Mouse (Mus musculus) neural tube, embryonic 11.5 days (tissue): ENCODE results near the gene Cacnb4. TPM values are rescaled to one million over a fixed set of nuclear protein-coding genes. Genes with fewer than 3 reads are reported as not detected.

Source experiments
- ATAC-seq: fragments of 200-750 bp; cut with Nextera tagmentation; 2 replicates; pipeline ENCODE4 v1.8.0; 2017; ENCODE audit warnings: moderate number of reproducible peaks, mild to moderate bottlenecking, moderate TSS enrichment, moderate library complexity; ENCODE audit not compliant: insufficient read depth, low FRiP score, low TSS enrichment
- DNase-seq: peaks from one replicate; pipeline ENCODE4 v3.0.0-alpha.2; 2015; ENCODE audit warnings: low spot score
- H3K27ac ChIP-seq: fragments of 300-500 bp; sonication (generic); 2 replicates; pipeline ENCODE4 v1.5.1; 2014; ENCODE audit warnings: low read depth, mild to moderate bottlenecking, low read length
- H3K27me3 ChIP-seq: fragments of 300-500 bp; sonication (generic); 2 replicates; pipeline ENCODE4 v1.6.1; 2014; ENCODE audit warnings: mild to moderate bottlenecking, low read length, mixed read lengths; ENCODE audit not compliant: control insufficient read depth, insufficient read depth
- H3K36me3 ChIP-seq: fragments of 300-500 bp; sonication (generic); 2 replicates; pipeline ENCODE4 v1.6.1; 2014; ENCODE audit warnings: mild to moderate bottlenecking, low read length, moderate library complexity, mixed read lengths; ENCODE audit not compliant: control insufficient read depth, insufficient read depth
- H3K4me1 ChIP-seq: fragments of 300-500 bp; sonication (generic); 2 replicates; pipeline ENCODE4 v1.6.1; 2014; ENCODE audit warnings: low read length, mixed read lengths; ENCODE audit not compliant: control insufficient read depth, insufficient read depth
- H3K4me2 ChIP-seq: fragments of 300-500 bp; sonication (generic); 2 replicates; pipeline ENCODE4 v1.6.1; 2014; ENCODE audit warnings: low read depth, mild to moderate bottlenecking, moderate library complexity
- H3K4me3 ChIP-seq: fragments of 300-500 bp; sonication (generic); 2 replicates; pipeline ENCODE4 v1.5.1; 2014; ENCODE audit warnings: low read depth, low read length
- H3K9ac ChIP-seq: fragments of 300-500 bp; sonication (generic); 2 replicates; pipeline ENCODE4 v1.6.1; 2014; ENCODE audit warnings: mild to moderate bottlenecking, low read length
- H3K9me3 ChIP-seq: fragments of 300-500 bp; sonication (generic); 2 replicates; pipeline ENCODE4 v1.6.1; 2016; ENCODE audit warnings: low read length; ENCODE audit not compliant: control insufficient read depth
- WGBS: fragments of 180-500 bp; shearing (Covaris S2); extraction: QIAGEN DNeasy Blood & Tissue Kit; methylation state at CpG from one replicate; pipeline ENCODE4 v1.1.7; 2014; 5-methylcytosine and 5-hydroxymethylcytosine counted together
- polyA plus RNA-seq: library from polyadenylated mRNA; unstranded; fragments of >200 nt; fragmentation: Nextera tagmentation; extraction: Ambion mirVana; gene quantifications from 2 replicates; pipeline ENCODE4 v1.2.1, GENCODE M21; 2014

The Cacnb4 gene
- polyA plus RNA-seq, 1 experiment from 2014 or later, result 3.2 TPM

DNA sequence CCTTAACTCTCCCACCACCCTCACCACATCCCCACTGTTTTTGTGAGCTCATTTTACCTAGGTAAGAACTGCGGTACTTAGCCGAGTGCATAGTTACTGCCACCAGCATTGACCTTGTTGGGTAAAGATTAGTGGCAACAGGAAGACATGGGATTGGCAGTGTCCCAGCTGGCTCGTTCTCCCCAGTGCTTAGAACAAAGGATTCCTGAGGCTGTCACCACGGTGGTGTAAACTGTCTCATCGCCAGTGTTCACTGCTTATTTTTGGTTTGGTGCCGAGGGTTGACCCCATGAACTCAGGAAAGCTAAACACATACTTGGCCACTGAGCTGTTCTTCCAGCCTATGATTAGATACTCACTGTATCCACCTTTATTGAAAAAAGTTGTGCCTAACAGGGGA lies 238.6 kb downstream of the Cacnb4 start:
- 77% methylated on average over 6 of the region's 6 CpGs for whole genome bisulfite sequencing
- Histone ChIP-seq H3K27ac (no peak overlapping the region), H3K4me1 (no peaks in the 10 kb centered on the region)

DNA sequence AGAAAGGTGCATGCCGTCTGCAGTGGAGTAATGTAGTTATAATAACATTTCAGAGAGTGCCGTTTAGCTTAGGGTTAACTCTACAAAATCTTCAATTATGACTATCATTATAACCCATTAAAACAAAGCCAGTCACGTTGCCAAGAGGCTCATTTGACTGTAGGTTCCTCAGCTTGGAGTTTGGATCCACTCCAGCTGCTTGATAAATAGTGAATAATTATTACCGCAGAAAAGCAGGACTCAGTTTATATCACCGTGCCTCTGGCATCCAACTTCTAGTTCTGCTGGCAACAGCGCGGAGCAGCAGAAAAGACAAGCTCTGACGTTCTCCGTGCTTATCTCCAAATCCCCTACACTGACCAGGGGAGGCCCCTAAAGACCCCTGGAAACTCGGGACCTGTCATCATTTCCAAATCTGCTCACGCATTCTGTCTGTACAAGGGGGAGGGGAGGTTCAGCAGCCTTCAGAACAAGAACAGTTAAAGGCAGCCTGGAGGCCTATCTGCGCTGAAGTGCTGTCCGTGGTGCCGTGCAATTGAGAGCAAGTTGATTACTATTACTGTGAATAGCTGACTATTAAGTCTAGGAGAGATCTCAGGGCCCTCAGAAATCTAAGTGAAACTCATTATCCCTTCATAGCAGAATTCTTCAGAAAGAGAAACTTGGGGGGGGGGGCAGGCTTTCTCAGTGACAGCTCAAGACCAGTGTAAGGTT lies 240.6 kb downstream of the Cacnb4 start:
- H3K27me3 ChIP-seq, result no peaks in the 10 kb centered on the region
- WGBS, result 86% methylated on average over 14 of the region's 14 CpGs
- no peak overlapping the region for H3K4me2 ChIP-seq
- no peak overlapping the region for H3K27ac ChIP-seq
- ATAC-seq (no peak), DNase-seq (no peak)
- H3K36me3 ChIP-seq, result no peaks in the 10 kb centered on the region
- H3K9me3 ChIP-seq, result no peaks in the 10 kb centered on the region
- H3K9ac ChIP-seq, result no peak overlapping the region
- H3K4me1 ChIP-seq, result no peaks in the 10 kb centered on the region
- H3K4me3 ChIP-seq, result no peak overlapping the region

More for the DNA sequence above, 238.6 kb downstream of the Cacnb4 start:
- no peak for DNase-seq
- no peak overlapping the region for H3K9ac ChIP-seq
- no peak overlapping the region for H3K4me2 ChIP-seq
- no peak for ATAC-seq
- no peaks in the 10 kb centered on the region for H3K27me3 ChIP-seq
- no peaks in the 10 kb centered on the region for H3K9me3 ChIP-seq
- no peak overlapping the region for H3K4me3 ChIP-seq
- no peaks in the 10 kb centered on the region for H3K36me3 ChIP-seq

DNA sequence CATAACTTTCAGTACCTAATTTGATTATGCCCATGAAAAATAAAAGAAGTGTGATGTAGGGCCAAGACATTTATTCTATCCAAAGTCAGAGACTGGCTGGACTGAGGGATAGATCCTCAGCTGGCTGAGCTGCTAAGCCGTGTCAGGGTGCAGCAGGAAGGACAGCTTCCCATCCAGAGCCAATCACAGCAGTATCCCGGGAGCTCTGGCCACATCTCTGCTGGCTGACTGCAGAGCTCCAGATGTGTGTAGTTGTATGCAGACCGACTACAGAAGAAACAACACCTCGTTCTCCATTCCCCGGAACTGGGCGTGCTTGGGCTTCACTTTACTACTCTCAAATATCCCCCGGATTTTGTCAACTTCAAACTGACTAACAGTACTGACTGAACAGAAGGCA lies 243.3 kb downstream of the Cacnb4 start:
- Histone ChIP-seq H3K4me2 (no peak overlapping the region), H3K9me3 (no peaks in the 10 kb centered on the region), H3K4me1 (no peaks in the 10 kb centered on the region), H3K27ac (no peak overlapping the region), H3K9ac (no peak overlapping the region), H3K36me3 (no peaks in the 10 kb centered on the region), H3K4me3 (no peak overlapping the region), H3K27me3 (no peaks in the 10 kb centered on the region)
- ATAC-seq (no peak), DNase-seq (no peak)
- WGBS, result 60% methylated on average over 7 of the region's 7 CpGs

GRCm38 (mm10) chr2:52427383-52427782 lies 249.2 kb downstream of the Cacnb4 start:
- H3K9me3 ChIP-seq, result no peaks in the 10 kb centered on the region
- no peak overlapping the region for H3K4me3 ChIP-seq
- DNase-seq, result no peak
- no peak overlapping the region for H3K4me2 ChIP-seq
- 81% methylated on average over 3 of the region's 3 CpGs for WGBS
- no peak overlapping the region for H3K9ac ChIP-seq
- H3K27me3 ChIP-seq, result no peaks in the 10 kb centered on the region
- ATAC-seq, result no peak
- H3K27ac ChIP-seq, result no peak overlapping the region
- no peaks in the 10 kb centered on the region for H3K36me3 ChIP-seq
- 0 out of 2 replicates have a peak, but pooled peaks cover 2% of the 10 kb centered on the region for H3K4me1 ChIP-seq

- Histone ChIP-seq H3K4me2 (no peak overlapping the region; the same call in 1 of the 2 replicates), H3K9me3 (no peaks in the 10 kb centered on the region), H3K27me3 (no peaks in the 10 kb centered on the region), H3K4me1 (0 out of 2 replicates have a peak, but pooled peaks cover 2% of the 10 kb centered on the region), H3K27ac (no peak overlapping the region), H3K36me3 (no peaks in the 10 kb centered on the region), H3K4me3 (no peak overlapping the region), H3K9ac (no peak overlapping the region)
- ATAC-seq (no peak), DNase-seq (no peak)
- 89% methylated on average over 3 of the region's 3 CpGs for WGBS
Observed at GRCm38 (mm10) chr2:52426041-52426440, 250.6 kb downstream of the Cacnb4 start.

DNA sequence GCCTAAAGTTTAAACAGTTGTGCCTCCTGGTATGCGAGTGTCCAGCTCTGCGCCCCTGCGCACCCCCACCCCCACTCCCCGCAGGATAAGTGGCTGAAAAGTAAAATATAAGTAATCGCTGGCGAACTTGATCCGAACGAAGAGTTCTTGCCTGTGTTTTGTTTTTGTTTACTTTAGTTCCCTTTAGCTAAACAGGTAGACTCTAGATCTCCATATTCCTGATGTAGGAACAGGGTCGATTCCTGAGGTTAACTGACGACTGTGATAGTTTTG lies 251.2 kb downstream of the Cacnb4 start:
- Histone ChIP-seq H3K4me2 (peak overlapping the region; percentile 64), H3K27ac (no peak overlapping the region), H3K4me1 (0 out of 2 replicates have a peak, but pooled peaks cover 2% of the 10 kb centered on the region), H3K27me3 (no peaks in the 10 kb centered on the region), H3K36me3 (no peaks in the 10 kb centered on the region), H3K4me3 (peak overlapping the region; percentile 95), H3K9me3 (no peaks in the 10 kb centered on the region), H3K9ac (peak overlapping the region; percentile 94)
- 0 out of 2 replicates have a peak, but pooled peaks have one; percentile 1 for ATAC-seq
- 26% methylated on average over 10 of the region's 10 CpGs for WGBS
- no peak for DNase-seq

GRCm38 (mm10) chr2:52424747-52425522 lies 251.7 kb downstream of the Cacnb4 start, which contains the start of gene Arl5a:
Arl5a (minus strand) TSS chr2:52424901.
- peak; percentile 94 for ATAC-seq
- Histone ChIP-seq H3K4me2 (peak within 1 kb of the TSS; percentile 64), H3K27ac (peak within 1 kb of the TSS; percentile 80), H3K36me3 (no peaks in the 10 kb centered on the region), H3K9ac (peak within 1 kb of the TSS; percentile 94), H3K4me1 (0 out of 2 replicates have a peak, but pooled peaks cover 2% of the 10 kb centered on the region), H3K9me3 (no peaks in the 10 kb centered on the region), H3K27me3 (no peaks in the 10 kb centered on the region), H3K4me3 (peak within 1 kb of the TSS; percentile 95)
- peak; percentile 95 for DNase-seq
- WGBS, result under 1% methylated on average over 53 of the region's 57 CpGs

DNA sequence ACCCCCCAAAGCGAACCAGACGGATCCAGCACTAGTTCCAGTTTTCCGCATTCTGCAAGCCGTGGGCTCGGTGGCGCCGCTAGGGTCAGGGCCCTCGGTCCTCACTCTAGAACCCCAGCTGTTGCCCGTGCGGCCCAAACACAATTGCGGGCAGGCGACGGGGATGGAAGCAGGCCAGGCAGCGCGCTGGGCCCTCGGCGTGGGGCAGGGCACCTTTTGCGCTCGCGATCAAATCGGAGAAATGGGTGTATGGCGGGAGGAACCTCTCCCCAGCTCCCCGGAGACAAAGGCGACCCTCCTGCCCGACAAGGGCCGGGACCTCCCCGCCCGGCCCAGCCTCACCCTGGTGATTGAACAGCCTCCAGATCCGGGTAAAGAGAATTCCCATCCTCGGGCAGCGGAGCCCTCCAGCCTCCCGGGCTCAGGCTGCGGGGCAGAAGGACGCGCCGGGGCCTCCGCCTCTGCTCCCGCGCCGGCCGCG lies 252.3 kb downstream of the Cacnb4 start:
- Histone ChIP-seq H3K27ac (peak overlapping the region; percentile 80), H3K27me3 (no peaks in the 10 kb centered on the region), H3K4me2 (peak overlapping the region; percentile 56), H3K9me3 (no peaks in the 10 kb centered on the region), H3K4me3 (peak overlapping the region; percentile 95), H3K9ac (peak overlapping the region; percentile 94), H3K4me1 (0 out of 2 replicates have a peak, but pooled peaks cover 2% of the 10 kb centered on the region), H3K36me3 (no peaks in the 10 kb centered on the region)
- 0% methylated on average over 39 of the region's 42 CpGs for WGBS
- peak; percentile 79 for ATAC-seq
- DNase-seq, result peak; percentile 65
